Mouse (Mus musculus): Measurements from ENCODE around the gene Pcdh8. TPM values are rescaled to one million over a fixed set of nuclear protein-coding genes. Genes with fewer than 3 reads are reported as not detected.
A peak's percentile ranks its signal among the peaks of the same experiment; 100 is the strongest.

Gene Pcdh8
- polyA plus RNA-seq, 1 experiment from 2014 or later, result 0.50 TPM

DNA sequence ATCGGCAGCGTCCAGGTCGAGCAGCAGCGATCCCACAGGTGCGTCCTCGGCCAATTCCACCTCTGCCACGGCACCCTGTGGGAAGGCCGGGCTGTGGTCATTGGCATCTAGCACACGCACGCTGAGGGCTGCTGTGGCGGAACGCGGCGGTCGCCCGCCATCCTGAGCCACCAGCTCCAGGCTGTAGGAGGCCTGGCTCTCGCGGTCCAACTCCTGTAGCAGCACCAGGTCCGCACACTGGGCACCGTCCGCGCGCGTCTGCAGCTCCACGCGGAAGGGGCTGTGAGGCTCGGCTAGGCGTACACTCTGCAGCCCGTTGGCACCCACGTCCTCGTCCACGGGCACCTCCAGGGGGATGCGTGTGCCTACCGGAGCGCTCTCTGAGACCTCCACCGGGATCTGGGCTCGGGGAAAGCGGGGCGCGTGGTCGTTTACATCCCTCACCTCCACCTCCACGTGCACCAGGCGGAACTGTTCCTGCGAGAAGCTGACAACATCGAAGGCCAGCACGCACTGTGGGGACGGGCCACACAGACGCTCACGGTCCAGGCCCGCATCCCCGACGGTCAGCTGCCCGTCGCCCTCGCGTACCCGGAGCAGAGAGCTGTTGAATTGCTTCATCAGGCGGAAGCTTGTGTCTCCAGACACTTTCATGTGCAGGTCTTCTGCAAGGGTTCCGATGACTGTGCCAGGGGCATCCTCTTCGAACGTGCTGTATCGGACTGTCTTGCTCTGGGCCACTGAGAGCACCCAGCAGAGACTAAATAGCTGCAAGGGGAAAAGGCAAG lies 612 bp downstream of the Pcdh8 start:
- H3K36me3 ChIP-seq, result no peaks in the 10 kb centered on the region
- peak overlapping the region; percentile 53 for H3K4me3 ChIP-seq
- H3K27ac ChIP-seq, result no peak overlapping the region
- peaks cover 94% of the 10 kb centered on the region for H3K27me3 ChIP-seq (ENCODE audit: insufficient read depth, poor library complexity, severe bottlenecking)
- DNase-seq (ENCODE audit: low spot score), result no peak
- H3K9me3 ChIP-seq, result no peaks in the 10 kb centered on the region
- 4% methylated on average over 62 of the region's 62 CpGs for WGBS
- peaks cover 50% of the 10 kb centered on the region for H3K4me1 ChIP-seq

DNA sequence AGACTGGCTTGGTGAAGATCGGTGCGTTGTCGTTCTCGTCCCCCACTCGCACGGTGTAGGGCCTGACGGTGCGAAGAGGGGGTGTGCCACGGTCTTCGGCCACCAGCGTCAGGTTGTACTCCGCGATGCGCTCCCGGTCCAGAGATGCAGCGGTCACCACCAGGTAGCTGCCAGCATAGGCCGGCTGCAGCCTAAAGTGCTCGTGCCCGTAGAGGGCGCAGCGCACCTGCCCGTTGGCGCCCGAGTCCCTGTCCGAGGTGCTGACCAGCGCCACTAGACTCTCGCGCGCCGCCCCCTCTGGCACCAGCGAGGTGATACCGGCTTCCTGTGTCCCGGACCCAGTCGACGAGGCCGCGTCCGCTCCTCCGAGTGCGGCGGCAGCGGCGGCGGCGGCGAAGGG lies 1.5 kb downstream of the Pcdh8 start:
- 1% methylated on average over 46 of the region's 46 CpGs for WGBS
- no peak overlapping the region for H3K27ac ChIP-seq

DNA sequence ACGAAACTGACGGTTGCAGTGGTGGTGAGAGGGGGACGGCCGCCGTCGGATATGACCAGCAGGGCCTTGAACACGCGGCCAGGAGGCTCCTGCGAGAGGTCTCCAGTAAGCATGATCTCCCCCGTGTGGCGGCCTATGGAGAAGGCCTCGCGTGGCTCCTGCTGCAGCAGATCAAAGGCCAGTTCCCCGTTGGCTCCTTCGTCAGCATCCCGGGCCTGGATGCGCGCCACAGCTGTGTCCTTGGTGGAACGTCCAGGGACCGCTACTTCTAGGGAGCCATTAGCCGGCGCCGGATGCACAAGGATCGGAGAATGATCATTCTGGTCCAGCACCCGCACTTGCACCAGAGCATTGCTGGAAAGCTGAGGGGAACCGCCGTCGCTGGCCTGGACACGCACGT lies 2.1 kb downstream of the Pcdh8 start:
- no peaks in the 10 kb centered on the region for H3K36me3 ChIP-seq
- WGBS, result 7% methylated on average over 30 of the region's 30 CpGs
- peak overlapping the region; percentile 53 for H3K4me3 ChIP-seq
- H3K27ac ChIP-seq, result no peak overlapping the region
- H3K4me1 ChIP-seq, result peaks cover 48% of the 10 kb centered on the region
- no peaks in the 10 kb centered on the region for H3K9me3 ChIP-seq
- H3K27me3 ChIP-seq (ENCODE audit: insufficient read depth, poor library complexity, severe bottlenecking), result peaks cover 83% of the 10 kb centered on the region
- no peak for DNase-seq (ENCODE audit: low spot score)

More for the DNA sequence above, 1.5 kb downstream of the Pcdh8 start:
- Histone ChIP-seq H3K4me3 (peak overlapping the region; percentile 53), H3K4me1 (peaks cover 50% of the 10 kb centered on the region), H3K27me3 (ENCODE audit: insufficient read depth, poor library complexity, severe bottlenecking) (peaks cover 89% of the 10 kb centered on the region), H3K36me3 (no peaks in the 10 kb centered on the region), H3K9me3 (no peaks in the 10 kb centered on the region)
- peak; percentile 87 for DNase-seq (ENCODE audit: low spot score)

DNA sequence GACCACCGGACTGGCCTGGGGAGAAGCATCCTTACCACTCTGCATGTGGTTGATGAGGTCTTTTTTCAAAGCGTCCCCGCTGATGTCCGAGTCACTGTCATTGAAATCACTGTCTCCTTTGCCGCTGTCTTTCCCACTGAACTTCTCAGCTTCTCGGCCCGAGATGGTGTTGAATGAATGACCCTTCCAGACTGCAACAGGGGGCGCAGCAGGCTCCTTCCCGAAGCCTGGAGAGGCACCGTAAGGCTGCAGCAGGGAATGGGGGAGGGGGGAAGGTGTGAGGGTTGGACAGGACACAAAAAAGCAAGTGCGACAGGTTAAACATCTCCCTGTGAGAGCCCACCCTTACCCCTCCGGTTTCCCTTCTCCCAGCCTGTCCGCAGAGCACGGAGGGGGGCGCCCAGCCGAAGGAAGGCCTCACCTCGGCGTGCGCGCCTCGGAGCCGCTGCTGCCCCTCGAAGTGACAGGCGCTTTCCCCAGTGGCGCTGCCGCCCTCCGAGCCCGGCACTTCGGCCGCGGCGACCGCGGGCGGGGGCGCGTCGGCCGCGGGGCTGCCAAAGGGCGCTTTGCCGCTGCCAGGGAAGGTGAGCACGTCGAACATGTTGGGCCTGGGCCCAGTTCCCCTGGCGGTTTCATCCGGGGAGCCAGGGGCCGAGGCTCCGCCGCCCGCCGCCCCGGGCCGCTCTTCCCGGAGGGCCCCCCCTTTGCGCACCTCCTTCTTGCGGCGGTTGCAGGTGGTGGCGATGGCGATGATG lies 2.9 kb downstream of the Pcdh8 start:
- H3K4me1 ChIP-seq, result peaks cover 40% of the 10 kb centered on the region
- H3K27me3 ChIP-seq (ENCODE audit: insufficient read depth, poor library complexity, severe bottlenecking), result peaks cover 75% of the 10 kb centered on the region
- WGBS, result 3% methylated on average over 59 of the region's 59 CpGs
- no peaks in the 10 kb centered on the region for H3K36me3 ChIP-seq
- no peak overlapping the region for H3K27ac ChIP-seq
- no peaks in the 10 kb centered on the region for H3K9me3 ChIP-seq
- peak overlapping the region; percentile 53 for H3K4me3 ChIP-seq
- no peak for DNase-seq (ENCODE audit: low spot score)

DNA sequence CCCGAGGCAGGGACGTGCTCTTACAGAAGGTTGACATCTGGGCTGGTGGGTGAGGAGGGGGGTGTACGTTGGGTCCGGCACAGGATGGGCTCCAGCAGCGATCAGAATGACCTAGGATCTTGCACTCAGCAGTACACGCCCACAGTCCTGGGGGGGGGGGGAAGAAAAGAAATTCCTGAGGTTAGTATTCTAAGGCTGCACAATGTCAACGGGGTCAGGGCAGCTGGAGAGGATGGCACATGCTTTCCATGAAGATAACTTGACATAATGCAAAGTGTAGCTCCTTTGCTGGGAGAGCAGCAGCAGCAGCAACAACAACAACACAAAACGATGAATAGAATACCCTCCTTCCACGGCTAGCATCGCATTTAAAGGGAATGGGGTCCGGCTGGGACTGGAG lies 3.5 kb downstream of the Pcdh8 start:
- Histone ChIP-seq H3K9me3 (no peaks in the 10 kb centered on the region), H3K36me3 (no peaks in the 10 kb centered on the region), H3K4me3 (no peak overlapping the region), H3K4me1 (peaks cover 40% of the 10 kb centered on the region), H3K27ac (no peak overlapping the region), H3K27me3 (ENCODE audit: insufficient read depth, poor library complexity, severe bottlenecking) (peaks cover 69% of the 10 kb centered on the region)
- DNase-seq (ENCODE audit: low spot score), result no peak
- WGBS, result 13% methylated on average over 11 of the region's 11 CpGs

DNA sequence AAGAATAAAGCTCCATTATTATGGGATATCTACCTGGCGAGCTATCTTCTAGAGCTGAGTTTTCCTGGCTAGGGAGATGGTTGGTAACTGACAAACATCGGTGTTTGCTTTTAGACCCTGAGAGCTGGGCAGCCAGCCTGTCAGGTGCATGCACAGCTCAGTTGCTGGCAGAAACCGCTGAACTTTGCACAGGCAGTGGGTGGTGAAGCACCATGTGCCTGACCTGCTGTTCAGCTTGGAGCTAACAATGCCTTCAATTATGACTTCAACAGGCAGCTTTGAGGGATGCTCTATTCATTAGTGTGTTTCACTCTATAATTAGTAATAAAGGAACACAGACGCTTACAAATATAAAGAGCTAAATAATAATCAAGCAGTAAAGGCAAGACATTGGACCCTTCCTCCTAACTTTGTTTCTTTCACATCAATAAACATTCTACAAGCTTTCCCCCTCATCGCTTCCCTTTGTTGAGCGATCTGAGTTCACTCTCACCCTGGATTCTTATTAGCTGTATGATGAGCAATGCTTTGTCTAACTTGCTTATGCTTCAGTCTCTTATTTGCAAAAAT lies 5.8 kb downstream of the Pcdh8 start:
- H3K27ac ChIP-seq, result no peak overlapping the region
- H3K4me1 ChIP-seq, result peaks cover 23% of the 10 kb centered on the region
- WGBS, result 77% methylated on average over 6 of the region's 6 CpGs
- no peak overlapping the region for H3K4me3 ChIP-seq
- H3K9me3 ChIP-seq, result no peaks in the 10 kb centered on the region
- H3K27me3 ChIP-seq (ENCODE audit: insufficient read depth, poor library complexity, severe bottlenecking), result peaks cover 45% of the 10 kb centered on the region
- H3K36me3 ChIP-seq, result no peaks in the 10 kb centered on the region
- DNase-seq (ENCODE audit: low spot score), result no peak

DNA sequence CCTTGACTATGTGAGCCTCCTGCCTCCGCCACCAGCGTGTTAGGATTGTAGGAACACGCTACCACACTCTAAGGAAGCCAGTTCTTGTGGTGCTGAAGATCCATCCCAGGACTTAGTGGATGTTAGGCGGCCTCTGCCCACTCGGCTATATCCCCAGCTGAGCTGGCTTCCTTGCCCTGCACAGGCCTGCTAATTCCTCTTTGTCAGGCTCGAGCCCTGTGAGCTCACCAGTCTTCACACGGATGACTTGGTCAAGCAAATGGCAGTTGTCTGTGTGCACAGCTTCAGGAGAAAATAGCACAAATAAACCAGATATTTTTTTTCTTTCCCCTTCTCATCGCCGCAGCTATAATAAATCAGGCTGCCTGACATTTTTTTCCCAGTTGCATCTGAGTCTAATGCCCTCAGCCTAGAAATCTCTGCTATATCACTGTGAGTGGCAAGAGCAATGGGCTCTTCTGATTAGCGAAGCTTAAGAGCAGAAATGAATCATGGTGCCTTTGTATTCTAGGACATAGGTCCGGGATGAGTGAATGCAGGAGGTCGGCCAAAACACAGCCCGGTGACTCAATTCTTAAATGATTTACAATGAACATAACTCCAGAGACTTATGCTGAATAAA lies 16.4 kb downstream of the Pcdh8 start:
- DNase-seq (ENCODE audit: low spot score), result no peak
- Histone ChIP-seq H3K27ac (no peak overlapping the region), H3K27me3 (ENCODE audit: insufficient read depth, poor library complexity, severe bottlenecking) (no peaks in the 10 kb centered on the region), H3K4me1 (no peaks in the 10 kb centered on the region), H3K9me3 (no peaks in the 10 kb centered on the region), H3K4me3 (no peak overlapping the region), H3K36me3 (no peaks in the 10 kb centered on the region)
- WGBS, result 68% methylated on average over 13 of the region's 13 CpGs

DNA sequence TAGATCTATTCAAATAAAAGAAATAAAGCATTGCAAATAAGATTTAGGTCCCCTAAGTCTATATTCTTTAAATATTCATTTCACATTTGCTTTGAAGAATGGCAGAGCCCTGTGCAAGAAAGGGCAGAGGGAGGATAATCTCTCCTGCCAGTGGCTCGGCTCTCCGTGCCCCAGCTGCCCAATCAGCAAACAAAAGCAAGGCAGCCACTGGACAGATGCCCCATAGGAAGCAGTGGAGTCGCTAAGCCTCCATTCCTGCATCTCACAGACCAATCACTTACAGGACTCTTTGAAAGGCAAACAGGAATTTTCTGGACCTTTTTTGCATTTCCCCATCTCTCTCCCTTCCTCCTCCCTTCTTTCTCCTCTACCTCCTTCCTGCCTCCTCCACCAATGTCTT lies 17.0 kb downstream of the Pcdh8 start:
- no peak for DNase-seq (ENCODE audit: low spot score)
- Histone ChIP-seq H3K9me3 (no peaks in the 10 kb centered on the region), H3K27me3 (ENCODE audit: insufficient read depth, poor library complexity, severe bottlenecking) (no peaks in the 10 kb centered on the region), H3K36me3 (no peaks in the 10 kb centered on the region), H3K27ac (no peak overlapping the region), H3K4me3 (no peak overlapping the region), H3K4me1 (no peaks in the 10 kb centered on the region)
- 51% methylated on average over 3 of the region's 3 CpGs for WGBS

DNA sequence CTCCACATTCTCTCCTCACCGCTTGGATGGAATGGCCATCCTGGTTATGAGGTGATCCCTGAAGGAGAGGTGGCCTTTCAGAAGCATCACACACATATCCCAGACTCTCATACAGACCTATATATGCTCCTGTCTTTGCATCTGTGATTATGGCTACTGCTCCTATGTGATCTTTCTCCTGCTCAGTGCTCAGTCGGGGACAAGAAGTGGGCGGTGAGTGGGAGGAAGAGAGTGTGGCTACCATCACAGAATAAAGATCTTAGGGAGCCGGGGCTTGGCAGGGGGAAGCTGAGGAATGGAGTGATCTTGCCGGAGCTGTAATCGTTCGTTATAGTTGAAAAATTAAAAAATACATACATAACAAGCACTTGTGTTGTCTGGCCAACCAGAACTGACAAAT lies 17.4 kb downstream of the Pcdh8 start:
- Histone ChIP-seq H3K4me1 (no peaks in the 10 kb centered on the region), H3K4me3 (no peak overlapping the region), H3K27ac (no peak overlapping the region), H3K27me3 (ENCODE audit: insufficient read depth, poor library complexity, severe bottlenecking) (no peaks in the 10 kb centered on the region), H3K36me3 (no peaks in the 10 kb centered on the region), H3K9me3 (no peaks in the 10 kb centered on the region)
- 86% methylated on average over 7 of the region's 7 CpGs for WGBS
- DNase-seq (ENCODE audit: low spot score), result no peak

DNA sequence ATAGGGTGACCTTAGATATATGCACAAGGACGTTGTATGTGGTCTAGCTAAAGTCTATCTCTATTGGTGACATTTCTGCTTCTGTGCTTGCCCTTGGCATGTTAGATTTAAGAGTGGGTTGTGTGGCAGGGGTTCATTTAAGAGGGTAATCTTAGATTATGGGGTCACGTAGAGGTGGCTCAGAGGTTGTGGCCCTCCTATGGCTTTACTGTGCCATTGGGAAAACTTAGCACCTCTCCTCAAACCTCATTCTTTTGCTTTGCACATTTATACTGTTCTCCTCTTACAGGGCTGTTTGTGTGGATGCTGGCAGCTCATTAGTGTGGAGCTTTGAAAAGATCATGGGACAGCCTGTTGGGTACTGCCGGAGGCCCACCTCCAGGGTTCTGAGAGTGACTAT lies 30.6 kb downstream of the Pcdh8 start:
- DNase-seq (ENCODE audit: low spot score), result no peak
- no peaks in the 10 kb centered on the region for H3K9me3 ChIP-seq
- H3K27ac ChIP-seq, result no peak overlapping the region
- WGBS, result 83% methylated on average over 3 of the region's 3 CpGs
- no peaks in the 10 kb centered on the region for H3K27me3 ChIP-seq (ENCODE audit: insufficient read depth, poor library complexity, severe bottlenecking)
- no peaks in the 10 kb centered on the region for H3K36me3 ChIP-seq
- H3K4me1 ChIP-seq, result no peaks in the 10 kb centered on the region; the same call in 1 of the 2 replicates
- no peak overlapping the region for H3K4me3 ChIP-seq

DNA sequence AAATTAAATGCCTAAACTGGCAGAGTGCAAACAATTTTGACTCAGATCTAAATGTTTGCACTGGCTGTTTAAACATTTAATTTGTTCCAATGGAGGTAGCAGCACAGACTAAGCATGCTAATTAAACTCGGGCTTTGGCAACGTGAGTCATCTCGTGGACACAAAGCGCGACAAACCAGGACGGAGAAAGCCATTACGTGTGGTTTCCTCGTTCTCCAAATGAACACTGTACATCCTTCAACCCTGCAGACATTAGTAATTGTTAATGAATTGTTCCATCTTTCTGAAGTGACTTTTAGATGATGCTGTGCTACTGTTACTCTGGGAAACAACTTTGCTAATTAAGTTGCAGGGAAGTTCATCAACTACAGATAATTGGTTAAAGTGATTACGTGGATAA lies 32.7 kb downstream of the Pcdh8 start:
- Histone ChIP-seq H3K36me3 (no peaks in the 10 kb centered on the region), H3K27ac (no peak overlapping the region), H3K4me3 (no peak overlapping the region), H3K9me3 (no peaks in the 10 kb centered on the region), H3K27me3 (ENCODE audit: insufficient read depth, poor library complexity, severe bottlenecking) (no peaks in the 10 kb centered on the region), H3K4me1 (no peaks in the 10 kb centered on the region; the same call in 1 of the 2 replicates)
- no peak for DNase-seq (ENCODE audit: low spot score)
- 85% methylated on average over 9 of the region's 9 CpGs for WGBS

DNA sequence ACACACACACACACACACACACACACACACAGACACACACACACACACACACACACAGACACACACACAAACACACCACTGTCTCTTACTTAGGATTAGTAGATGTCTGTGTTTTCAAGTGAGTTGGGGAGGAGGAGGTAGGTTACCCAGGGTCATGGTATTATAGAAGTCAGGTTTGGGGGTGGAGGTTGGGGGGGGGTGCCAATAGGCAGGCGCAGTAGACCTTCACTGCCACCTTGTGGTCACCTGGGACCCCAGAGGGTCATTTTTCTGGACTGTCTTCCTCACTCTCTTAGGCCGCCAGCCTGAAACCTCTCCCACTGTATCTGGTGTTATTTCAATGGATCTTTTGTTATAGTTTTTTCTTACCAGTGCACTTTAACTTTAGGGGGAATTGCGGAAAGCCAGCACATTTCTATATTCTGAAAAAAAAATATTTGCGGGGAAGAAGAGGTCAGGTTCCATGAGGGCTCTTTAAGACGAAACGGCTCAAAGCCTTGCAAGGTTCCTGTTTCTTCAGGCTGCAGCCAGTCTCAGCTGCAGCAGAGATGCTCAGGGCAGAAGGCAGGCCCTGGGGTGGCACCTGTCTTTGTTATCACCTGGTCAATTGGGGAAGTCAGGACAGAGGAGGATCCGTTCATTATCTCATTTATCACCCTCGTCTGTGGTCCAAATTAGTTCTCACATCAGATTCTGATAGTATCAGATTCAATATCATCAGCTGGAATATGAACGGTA lies 33.3 kb downstream of the Pcdh8 start:
- Histone ChIP-seq H3K9me3 (no peaks in the 10 kb centered on the region), H3K4me3 (no peak overlapping the region), H3K36me3 (no peaks in the 10 kb centered on the region), H3K4me1 (no peaks in the 10 kb centered on the region; the same call in 1 of the 2 replicates), H3K27ac (no peak overlapping the region), H3K27me3 (ENCODE audit: insufficient read depth, poor library complexity, severe bottlenecking) (no peaks in the 10 kb centered on the region)
- WGBS, result 67% methylated on average over 9 of the region's 9 CpGs
- DNase-seq (ENCODE audit: low spot score), result no peak
